Mouse (Mus musculus): ENCODE data around the gene Wdr43.
"Not testable (repeated sequence)": the region's sequence is repeated elsewhere in the genome, so short reads cannot be mapped to it uniquely, and the experiment has no call there.

Wdr43 gene

GRCm38 (mm10) chr17:71615638-71616318, at the start of gene Wdr43:
Gene Wdr43, plus strand, starts transcription at chr17:71615895.
- DNase-seq, result peak; percentile 99

DNA sequence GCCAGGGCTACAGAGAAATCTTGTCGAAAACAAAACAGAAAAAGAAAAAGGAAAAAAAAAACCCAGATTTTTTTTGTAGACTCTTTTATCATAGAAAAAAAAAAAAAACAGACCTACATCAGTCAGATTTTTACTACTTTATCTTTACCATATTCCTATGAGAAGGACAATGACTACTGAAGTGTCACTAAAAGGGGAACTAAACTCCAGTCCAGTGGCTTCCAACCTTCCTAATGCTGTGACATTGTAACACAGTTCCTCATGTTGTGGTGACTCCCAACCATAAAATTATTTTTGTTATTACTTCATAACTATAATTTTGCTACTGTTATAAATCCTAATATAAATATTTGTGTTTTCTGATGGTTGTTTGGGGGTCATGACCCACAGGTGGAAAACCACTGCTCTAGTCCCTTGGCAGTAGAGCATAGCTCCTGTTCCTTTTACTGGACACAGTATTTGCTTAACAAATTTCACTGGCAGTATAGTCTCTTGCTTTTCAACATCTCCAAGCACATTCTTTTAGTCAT, 36.5 kb upstream of the Wdr43 start:
- no peak for DNase-seq

GRCm38 (mm10) chr17:71597881-71598658, 17.6 kb upstream of the Wdr43 start:
- no peak for DNase-seq

DNA sequence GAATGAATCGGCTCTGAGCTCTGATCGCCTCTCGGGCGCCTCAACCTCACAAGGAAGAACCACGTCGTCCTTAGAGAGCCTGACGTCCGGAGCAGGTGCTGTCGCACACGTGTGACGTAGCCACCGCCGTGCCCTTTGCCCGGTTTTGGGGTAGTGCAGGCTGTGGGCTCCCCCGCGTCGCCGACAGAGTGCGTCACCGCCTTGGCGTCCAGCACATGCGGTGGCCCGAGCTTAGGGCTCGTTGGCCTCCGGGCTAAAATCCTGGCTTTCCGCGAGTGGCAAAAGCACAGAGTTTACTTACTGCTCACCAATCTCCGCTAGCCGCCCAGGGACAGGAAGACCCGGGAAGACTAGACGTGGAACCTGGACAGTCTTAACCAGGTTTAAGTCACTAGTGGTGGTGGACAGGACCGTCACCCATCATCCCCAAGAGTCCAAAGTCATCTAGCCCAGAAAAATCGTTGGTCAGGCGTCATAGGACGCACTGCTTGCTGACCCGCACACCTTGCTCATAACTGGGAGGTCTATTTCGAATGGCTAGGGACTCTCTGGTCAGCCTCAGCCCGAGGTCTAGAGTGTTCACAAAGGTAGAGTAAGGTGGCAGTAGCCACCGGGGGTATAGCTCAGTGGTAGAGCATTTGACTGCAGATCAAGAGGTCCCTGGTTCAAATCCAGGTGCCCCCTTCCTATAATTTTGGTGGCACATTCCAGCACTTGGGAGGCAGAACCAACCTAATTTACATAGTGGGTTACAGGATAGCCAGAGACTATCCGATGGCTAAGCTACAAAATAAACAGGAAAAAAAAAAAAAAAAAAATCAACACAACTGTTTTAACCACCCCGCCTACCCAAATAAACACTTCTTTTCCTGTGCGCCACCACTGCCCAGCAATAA, 16.8 kb upstream of the Wdr43 start:
- DNase-seq, result peak; percentile 95

DNA sequence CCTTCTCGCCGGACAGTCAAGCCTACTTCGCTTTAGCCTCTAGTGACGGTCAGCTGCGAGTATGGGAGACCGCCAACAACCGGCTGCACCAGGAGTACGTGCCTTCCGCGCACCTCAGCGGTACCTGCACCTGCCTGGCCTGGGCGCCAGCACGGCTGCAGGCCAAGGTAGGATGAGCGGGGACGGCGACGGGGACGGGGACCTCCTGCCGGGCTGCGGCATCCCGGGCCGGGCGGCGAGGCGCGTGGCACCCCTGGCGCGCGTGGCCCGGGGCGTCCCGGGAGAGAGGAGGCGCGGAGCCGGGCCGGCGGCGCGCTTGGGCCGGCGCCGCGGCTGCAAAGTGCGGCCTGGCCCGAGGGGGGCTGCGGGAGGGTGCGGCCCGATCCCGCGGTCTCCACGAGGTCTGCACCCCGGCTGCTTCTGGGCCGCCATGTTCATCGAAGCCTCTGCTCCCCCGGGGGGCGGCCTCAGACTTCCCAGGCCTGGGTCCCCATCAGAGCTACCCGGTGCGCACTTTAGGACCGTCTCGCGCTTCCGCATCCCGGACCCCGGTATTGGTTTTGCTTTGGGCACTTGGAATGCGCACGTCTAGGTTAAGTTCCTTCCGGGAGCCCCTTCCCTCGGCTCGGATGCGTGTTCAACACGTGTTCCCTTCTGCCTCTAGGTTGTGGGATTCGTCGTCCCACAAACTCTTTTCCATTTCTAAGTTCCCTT, 781 bp downstream of the Wdr43 start:
- no peak for DNase-seq

- DNase-seq, result no peak
Measured at GRCm38 (mm10) chr17:71617033-71617362, 1.3 kb downstream of the Wdr43 start.

DNA sequence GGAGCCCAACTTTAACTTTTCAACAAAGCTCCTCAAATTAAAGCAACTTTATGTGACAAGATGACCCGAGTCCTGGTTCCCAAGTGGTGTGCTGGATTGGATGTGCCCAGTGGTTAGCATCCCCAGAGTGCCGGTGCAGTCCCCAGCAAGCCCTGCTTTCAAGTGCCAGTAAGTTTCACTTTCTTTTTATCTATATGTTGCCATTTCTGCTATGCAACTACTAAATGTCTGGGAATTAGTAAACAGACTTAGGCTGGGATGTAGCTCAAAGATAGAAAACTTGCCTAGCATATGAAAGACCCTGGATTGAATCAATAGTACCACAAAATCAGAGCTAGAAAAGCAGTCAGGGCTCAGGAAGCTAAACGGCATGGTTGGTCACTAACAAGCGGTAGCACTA, 2.3 kb downstream of the Wdr43 start:
- no peak for DNase-seq

DNA sequence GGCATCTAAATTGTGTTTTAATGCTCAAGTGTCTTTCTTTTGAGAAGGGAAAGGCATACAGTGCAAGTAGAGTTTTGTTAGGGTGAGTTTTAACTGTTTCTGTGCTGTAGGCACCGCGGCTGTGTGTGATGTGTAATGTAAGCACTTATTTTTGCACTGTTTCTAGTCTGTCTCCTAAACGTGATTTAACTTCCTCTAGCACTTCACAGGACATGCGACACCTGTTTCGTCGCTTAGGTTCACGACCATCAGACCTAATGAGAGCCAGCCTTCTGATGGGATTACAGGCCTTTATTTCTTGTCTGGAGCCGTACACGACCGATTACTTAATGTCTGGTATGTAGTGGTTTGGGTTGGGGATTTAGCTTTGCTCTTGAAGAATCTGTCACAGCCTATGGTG, 16.1 kb downstream of the Wdr43 start:
- DNase-seq, result no peak

DNA sequence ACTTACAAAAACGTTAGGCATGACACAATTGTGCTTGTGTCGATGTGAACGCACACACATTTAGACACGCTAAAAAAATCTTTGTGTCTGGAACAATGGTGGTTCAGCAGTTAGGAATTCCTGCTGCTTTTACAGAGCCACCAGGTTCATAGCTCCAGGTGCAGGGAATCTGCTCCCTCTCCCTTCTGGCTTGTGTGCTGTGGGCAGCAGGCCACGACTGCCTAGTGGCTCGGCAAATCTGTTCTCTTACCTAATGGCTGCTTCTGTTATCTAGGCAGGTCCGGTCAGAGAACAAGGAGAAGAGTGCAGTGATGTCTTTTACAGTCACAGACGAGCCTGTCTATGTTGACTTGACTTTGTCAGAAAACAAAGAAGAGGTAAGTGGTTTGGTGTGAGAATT, 17.7 kb downstream of the Wdr43 start:
- DNase-seq, result no peak

- no peak for DNase-seq
Measured at GRCm38 (mm10) chr17:71636786-71637185, 21.1 kb downstream of the Wdr43 start.

DNA sequence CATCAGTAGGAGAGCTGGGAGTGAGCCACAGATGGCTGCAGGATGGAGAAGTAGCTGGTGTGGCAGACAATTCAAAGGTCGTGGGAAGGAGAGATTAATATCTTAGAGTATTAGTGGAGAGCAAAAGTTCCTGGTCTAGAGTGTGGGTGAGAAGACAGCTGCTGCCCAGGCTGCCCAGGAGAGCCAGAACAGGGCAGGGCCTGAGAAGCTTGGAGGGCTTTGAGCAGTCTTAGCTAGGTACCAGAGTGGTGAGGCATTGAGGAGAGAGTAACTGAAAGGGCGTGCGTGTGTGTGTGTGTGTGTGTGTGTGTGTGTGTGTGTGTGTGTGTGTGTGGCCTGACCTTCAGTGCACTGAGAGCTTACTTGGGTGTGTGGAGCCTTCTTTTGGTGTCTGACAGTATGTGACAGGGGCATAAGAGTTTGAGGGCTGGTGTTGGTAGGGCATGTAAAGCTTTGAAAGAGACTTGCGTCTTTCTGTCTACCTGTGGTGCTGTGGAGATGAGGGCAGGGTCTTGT, 22.1 kb downstream of the Wdr43 start:
- DNase-seq, result no peak

- not testable (repeated sequence) for DNase-seq
Measured at GRCm38 (mm10) chr17:71639056-71639455, 23.4 kb downstream of the Wdr43 start.

DNA sequence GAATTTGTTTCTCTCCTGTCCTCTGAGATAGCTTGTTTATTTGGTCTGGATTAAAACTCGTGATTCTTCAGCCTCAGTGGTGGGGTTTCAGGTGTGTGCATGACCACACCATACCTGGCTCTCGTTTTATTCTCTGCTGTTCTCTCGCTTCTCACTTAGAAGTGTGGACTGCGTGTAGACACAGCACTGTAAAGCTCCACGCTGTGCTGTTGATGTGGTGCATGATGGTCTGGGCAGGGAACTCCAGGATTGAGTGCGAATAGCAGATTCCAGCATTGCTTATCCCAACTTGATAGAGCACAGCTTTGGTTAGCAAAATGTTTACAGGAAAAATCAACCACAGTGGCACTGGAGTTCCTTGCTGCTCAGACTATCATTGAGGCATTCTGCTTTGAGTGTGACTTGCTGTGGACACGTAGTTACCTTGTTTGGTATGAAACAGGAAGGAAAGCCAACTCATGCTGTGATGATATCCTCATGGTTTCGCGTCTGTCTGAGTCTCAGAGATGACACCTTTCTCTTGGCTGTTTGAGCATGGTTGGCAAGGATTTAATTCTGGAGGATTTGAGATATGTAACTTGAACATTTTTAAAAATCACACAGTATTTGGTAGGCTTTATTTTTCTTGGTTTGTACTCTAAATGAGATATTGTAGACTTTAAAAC, 24.9 kb downstream of the Wdr43 start:
- peak; percentile 19 for DNase-seq

DNA sequence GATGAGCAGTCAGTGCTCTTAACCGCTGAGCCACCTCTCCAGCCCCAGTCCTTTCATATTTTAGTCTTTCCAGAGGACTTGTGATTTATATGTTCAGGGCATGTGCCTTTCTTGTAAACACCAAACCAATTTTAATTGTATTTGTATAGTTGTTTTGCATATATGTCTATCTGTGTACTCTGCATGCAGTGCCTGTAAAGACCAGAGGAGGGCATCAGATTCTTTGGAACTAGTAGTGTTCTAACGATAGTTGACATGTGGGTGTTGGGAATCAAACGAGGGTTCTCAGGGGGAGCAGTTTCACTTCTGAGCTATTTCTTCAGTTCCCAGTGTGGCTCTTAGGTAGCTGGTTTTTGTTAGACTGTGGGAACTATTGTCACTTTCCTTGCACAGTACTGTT, 26.5 kb downstream of the Wdr43 start:
- no peak for DNase-seq

- DNase-seq, result no peak
Measured at GRCm38 (mm10) chr17:71650011-71650410, 34.3 kb downstream of the Wdr43 start.

DNA sequence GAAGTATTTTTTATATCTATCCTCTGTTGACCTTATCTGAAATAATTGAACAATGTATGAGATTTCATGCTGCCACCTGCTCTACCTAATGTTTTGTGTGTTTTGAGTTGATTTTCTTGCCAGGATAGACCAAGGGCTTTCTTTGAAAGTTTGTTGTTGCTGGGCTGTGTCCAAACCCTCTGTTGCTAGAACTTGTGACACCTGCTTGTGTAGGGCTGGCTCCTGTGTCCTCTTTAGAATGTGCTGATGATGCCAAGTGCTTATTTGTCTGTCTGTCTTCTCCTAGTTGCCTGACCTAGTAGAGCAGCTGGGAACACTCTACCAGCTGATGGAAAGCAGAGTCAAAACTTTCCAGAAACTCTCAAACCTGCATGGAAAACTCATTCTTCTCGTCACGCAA, 36.8 kb downstream of the Wdr43 start:
- DNase-seq, result no peak

DNA sequence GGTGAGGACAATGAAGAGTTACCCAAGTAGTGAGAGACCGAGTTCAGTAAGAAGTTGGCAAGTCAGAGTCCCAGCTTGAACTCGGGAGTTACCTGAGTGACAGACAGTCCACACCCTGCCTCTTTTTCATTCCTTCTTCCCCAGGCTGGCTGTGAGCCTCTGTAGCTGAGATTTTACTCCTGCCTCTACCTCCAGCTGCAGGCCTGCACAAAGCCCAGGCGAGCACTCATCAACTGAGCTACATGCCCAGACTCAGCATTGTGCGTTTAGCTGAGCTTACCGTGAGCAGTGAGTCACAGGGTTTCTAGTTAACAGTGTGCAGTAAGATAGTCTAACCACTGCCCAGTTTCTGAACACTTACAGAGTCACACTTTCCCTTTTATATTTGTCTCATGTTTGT, 37.2 kb downstream of the Wdr43 start:
- DNase-seq, result no peak

DNA sequence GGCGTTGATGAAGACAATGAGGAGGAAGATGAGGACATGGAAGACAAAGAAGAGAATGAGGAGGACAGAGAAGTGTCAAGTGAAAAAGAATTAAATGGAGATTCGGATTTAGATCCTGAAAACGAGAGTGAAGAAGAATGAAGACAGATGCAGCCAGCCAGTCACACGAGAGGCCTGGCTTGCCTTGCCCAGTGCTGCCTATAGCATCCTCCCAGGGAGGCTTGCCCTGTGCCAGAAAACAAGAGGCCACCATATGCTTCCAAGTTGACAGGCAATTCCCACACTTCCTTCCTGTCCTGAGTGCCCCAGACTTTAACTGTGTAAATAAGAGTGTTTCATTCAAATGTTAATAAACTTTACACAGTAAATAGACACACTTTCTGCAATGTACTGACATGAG, 41.8 kb downstream of the Wdr43 start:
- DNase-seq, result no peak

GRCm38 (mm10) chr17:71658666-71659065, 43.0 kb downstream of the Wdr43 start:
- no peak for DNase-seq

DNA sequence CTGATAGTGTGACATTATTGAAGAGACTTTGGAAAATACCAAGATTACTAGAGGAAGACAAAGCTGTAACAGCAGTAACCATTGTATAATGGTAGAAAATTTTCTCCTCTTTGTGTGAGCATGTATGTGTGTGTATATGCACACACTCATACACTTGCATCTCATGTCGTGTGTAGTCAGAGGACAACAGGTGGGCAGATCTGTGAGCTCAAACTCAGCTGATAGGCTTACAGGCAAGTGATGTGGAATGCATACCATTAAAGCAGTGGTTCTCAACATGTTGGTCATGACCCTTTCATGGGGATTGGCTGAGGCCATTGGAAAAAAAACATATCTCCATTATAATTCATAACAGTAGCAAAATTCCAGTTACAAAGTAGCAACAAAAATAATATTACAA, 44.7 kb downstream of the Wdr43 start:
- DNase-seq, result no peak

DNA sequence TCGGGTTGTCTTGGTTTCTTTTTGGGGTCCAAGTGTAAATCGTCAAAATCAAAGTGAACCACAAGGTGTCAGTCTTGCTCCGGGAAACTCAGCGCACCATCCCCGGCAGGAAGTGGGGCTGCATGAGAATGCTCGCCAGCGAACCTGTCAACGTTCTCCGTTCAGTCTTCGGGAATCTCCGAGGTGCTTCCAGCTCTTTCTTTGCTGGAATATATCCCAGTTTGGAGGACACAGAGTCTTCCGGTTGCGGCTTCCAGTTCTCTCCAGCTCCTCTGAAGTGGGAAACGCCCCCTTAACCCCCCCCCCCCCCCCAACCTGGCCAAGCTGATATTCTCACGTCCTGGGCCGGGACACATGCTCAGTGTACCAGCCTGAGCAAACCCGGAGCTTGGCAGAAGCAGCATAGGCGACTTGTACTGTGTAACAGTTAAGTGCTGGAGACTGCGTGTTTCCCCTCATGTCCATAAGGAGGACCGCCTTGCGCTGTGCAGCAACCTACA, 47.1 kb downstream of the Wdr43 start:
- peak; percentile 74 for DNase-seq

DNA sequence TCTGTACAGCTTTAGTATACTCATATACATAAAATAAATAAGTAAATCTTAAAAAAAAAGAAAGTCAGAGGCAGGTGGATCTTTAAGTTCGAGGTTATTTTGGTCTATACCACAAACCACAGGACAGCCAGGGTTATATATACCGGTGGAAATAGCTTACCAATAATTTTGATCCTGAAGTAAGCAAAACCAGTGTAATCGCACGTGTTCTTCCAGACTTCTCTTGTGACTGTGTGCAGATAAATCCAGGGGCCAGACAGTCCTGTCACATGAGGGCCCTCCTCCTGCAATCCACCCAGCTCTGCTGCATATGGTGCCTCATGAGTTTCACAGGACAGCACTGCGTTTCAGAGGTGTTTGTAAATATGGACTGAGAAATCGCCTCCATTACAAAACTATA, 47.8 kb downstream of the Wdr43 start:
- DNase-seq, result no peak
